Mouse (Mus musculus) heart, postnatal 0 days (tissue): ENCODE data around the gene Naa25. TPM values are rescaled to one million over a fixed set of nuclear protein-coding genes. Genes with fewer than 3 reads are reported as not detected.
A peak's percentile ranks its signal among the peaks of the same experiment; 100 is the strongest.

ENCODE experiments used
- ATAC-seq: fragments of 200-750 bp; cut with Nextera tagmentation; 2 replicates; pipeline ENCODE4 v1.8.0; 2017; ENCODE audit warnings: low read depth, moderate number of reproducible peaks, moderate library complexity; ENCODE audit not compliant: insufficient read depth
- DNase-seq: peaks from one replicate; pipeline ENCODE4 v3.0.0-alpha.2; 2016; ENCODE audit warnings: low spot score
- H3K27ac ChIP-seq: fragments of 300-500 bp; sonication (generic); 2 replicates; pipeline ENCODE4 v1.5.1; 2014; ENCODE audit warnings: low read depth, mild to moderate bottlenecking
- H3K27me3 ChIP-seq: fragments of 300-500 bp; sonication (generic); 2 replicates; pipeline ENCODE4 v1.6.1; 2014; ENCODE audit warnings: low read length, mixed read lengths; ENCODE audit not compliant: control insufficient read depth, insufficient read depth
- H3K36me3 ChIP-seq: fragments of 300-500 bp; sonication (generic); replicated peaks from 2 replicates; pipeline ENCODE4 v1.6.1; 2014; ENCODE audit warnings: low read length, mixed read lengths; ENCODE audit not compliant: control insufficient read depth, insufficient read depth
- H3K4me1 ChIP-seq: fragments of 300-500 bp; sonication (generic); 2 replicates; pipeline ENCODE4 v1.6.1; 2014; ENCODE audit warnings: antibody characterized with exemption; ENCODE audit not compliant: control insufficient read depth, insufficient read depth
- H3K4me2 ChIP-seq: fragments of 300-500 bp; sonication (generic); 2 replicates; pipeline ENCODE4 v1.6.1; 2014; ENCODE audit warnings: low read depth, mild to moderate bottlenecking, low read length, moderate library complexity
- H3K4me3 ChIP-seq: fragments of 300-500 bp; sonication (generic); 2 replicates; pipeline ENCODE4 v1.5.1; 2014; ENCODE audit warnings: low read depth, low read length
- H3K9ac ChIP-seq: fragments of 300-500 bp; sonication (generic); replicated peaks from 2 replicates; pipeline ENCODE4 v1.6.1; 2014; ENCODE audit warnings: low read depth, low read length, mixed read lengths
- H3K9me3 ChIP-seq: fragments of 300-500 bp; sonication (generic); replicated peaks from 2 replicates; pipeline ENCODE4 v1.6.1; 2016; ENCODE audit warnings: low read length; ENCODE audit not compliant: control insufficient read depth
- CTCF ChIP-seq: IDR thresholded peaks from 2 replicates; pipeline ENCODE4 v1.5.1; 2016; ENCODE audit warnings: antibody characterized with exemption, control low read depth, low read depth
- EP300 ChIP-seq: IDR thresholded peaks from 2 replicates; pipeline ENCODE4 v1.6.1; 2016; ENCODE audit warnings: antibody characterized with exemption, low read depth
- WGBS: fragments of 180-500 bp; shearing (Covaris S2); extraction: QIAGEN DNeasy Blood & Tissue Kit; methylation state at CpG from one replicate; pipeline ENCODE4 v1.1.7; 2014; 5-methylcytosine and 5-hydroxymethylcytosine counted together
- polyA plus RNA-seq: library from polyadenylated mRNA; unstranded; fragments of >200 nt; fragmentation: Nextera tagmentation; extraction: Ambion mirVana; gene quantifications from 2 replicates; pipeline ENCODE4 v1.2.1, GENCODE M21; 2015
- total RNA-seq: library from RNA; depleted of rRNA; stranded (reverse); fragments of >200 nt; gene quantifications from 2 replicates; pipeline ENCODE4 v1.2.3, GENCODE M21; 2014; ENCODE audit warnings: low replicate concordance

The Naa25 gene
- total and polyA plus RNA-seq, 2 experiments from 2014 or later: 15.8 to 21.4 TPM

GRCm38 (mm10) chr5:121451203-121451602 lies 53.5 kb downstream of the Naa25 start:
- H3K4me1 ChIP-seq: peaks cover 27% of the 10 kb centered on the region
- ATAC-seq (no peak), DNase-seq (no peak)
- H3K36me3 ChIP-seq: peaks cover 32% of the 10 kb centered on the region
- H3K4me2 ChIP-seq: peak overlapping the region; percentile 94
- H3K9ac ChIP-seq: peak overlapping the region; percentile 78
- H3K4me3 ChIP-seq: peak overlapping the region; percentile 73
- H3K27ac ChIP-seq: peak overlapping the region; percentile 99
- no peaks in the 10 kb centered on the region for H3K27me3 ChIP-seq
- WGBS: 23% methylated on average over 8 of the region's 8 CpGs
- TF ChIP-seq EP300 (no peak), CTCF (no peak)
- H3K9me3 ChIP-seq: no peaks in the 10 kb centered on the region

- Histone ChIP-seq H3K9me3 (no peaks in the 10 kb centered on the region), H3K4me3 (peak within 1 kb of the TSS; percentile 73), H3K4me2 (peak within 1 kb of the TSS; percentile 94), H3K27ac (peak within 1 kb of the TSS; percentile 99), H3K9ac (peak within 1 kb of the TSS; percentile 86), H3K27me3 (no peaks in the 10 kb centered on the region), H3K36me3 (peaks cover 27% of the 10 kb centered on the region), H3K4me1 (peaks cover 30% of the 10 kb centered on the region)
- TF ChIP-seq EP300 (no peak), CTCF (no peak)
- WGBS: under 1% methylated on average over 17 of the region's 17 CpGs
- DNase-seq (peak; percentile 17), ATAC-seq (0 out of 2 replicates have a peak, but pooled peaks have one; percentile 11)
Observed at GRCm38 (mm10) chr5:121451644-121452025, 53.9 kb downstream of the Naa25 start, which contains the start of gene Tmem116. Gene Tmem116, plus strand, starts transcription at chr5:121451893.

- Histone ChIP-seq H3K27ac (peak within 1 kb of the TSS; percentile 99), H3K4me2 (peak within 1 kb of the TSS; percentile 94), H3K36me3 (peaks cover 21% of the 10 kb centered on the region), H3K27me3 (no peaks in the 10 kb centered on the region), H3K4me1 (peaks cover 30% of the 10 kb centered on the region), H3K4me3 (peak within 1 kb of the TSS; percentile 73), H3K9me3 (no peaks in the 10 kb centered on the region), H3K9ac (peak within 1 kb of the TSS; percentile 86)
- no peak for TF ChIP-seq EP300
- no peak for TF ChIP-seq CTCF
- peak; percentile 90 for ATAC-seq
- peak; percentile 92 for DNase-seq
- 1% methylated on average over 80 of the region's 97 CpGs for WGBS
Observed at GRCm38 (mm10) chr5:121452026-121452869, 54.5 kb downstream of the Naa25 start, which contains the start of gene Erp29. Gene Erp29, minus strand, starts transcription at chr5:121452506.

- ATAC-seq (peak; percentile 20), DNase-seq (peak; percentile 53)
- H3K4me3 ChIP-seq: peak overlapping the region; percentile 73
- no peaks in the 10 kb centered on the region for H3K9me3 ChIP-seq
- H3K9ac ChIP-seq: peak overlapping the region; percentile 86
- peaks cover 30% of the 10 kb centered on the region for H3K4me1 ChIP-seq
- H3K4me2 ChIP-seq: peak overlapping the region; percentile 75
- 5% methylated on average over 9 of the region's 9 CpGs for WGBS
- peak overlapping the region; percentile 99 for H3K27ac ChIP-seq
- H3K36me3 ChIP-seq: peaks cover 15% of the 10 kb centered on the region
- no peaks in the 10 kb centered on the region for H3K27me3 ChIP-seq
- no peak for TF ChIP-seq EP300
- TF ChIP-seq CTCF: no peak
Observed at GRCm38 (mm10) chr5:121452906-121453305, 55.2 kb downstream of the Naa25 start.

- Histone ChIP-seq H3K4me3 (no peak overlapping the region), H3K9me3 (no peaks in the 10 kb centered on the region), H3K36me3 (peaks cover 4% of the 10 kb centered on the region; the same call in 1 of the 2 replicates), H3K27me3 (no peaks in the 10 kb centered on the region), H3K4me2 (peak overlapping the region; percentile 75; the same call in 1 of the 2 replicates), H3K4me1 (peaks cover 30% of the 10 kb centered on the region), H3K27ac (peak overlapping the region; percentile 99), H3K9ac (no peak overlapping the region)
- peak; percentile 11 for DNase-seq
- 55% methylated on average over 13 of the region's 13 CpGs for WGBS
- no peak for ATAC-seq
- no peak for TF ChIP-seq CTCF
- 0 out of 2 replicates have a peak, but pooled peaks have one; percentile 19 for TF ChIP-seq EP300
Observed at GRCm38 (mm10) chr5:121453743-121454502, 56.2 kb downstream of the Naa25 start.
